Mouse (Mus musculus) lung, postnatal 36 days (tissue): ENCODE measurements at regions not wholly inside any gene's neighbourhood (a gene's known extent, or its start where the extent isn't known, plus 50 kb on each side); places are given as distances from the start of the nearest gene placed in this dataset.

Experiments used
- DNase-seq: peaks from one replicate; pipeline ENCODE4 v3.0.0; 2022; ENCODE audit warnings: mixed read lengths

DNA sequence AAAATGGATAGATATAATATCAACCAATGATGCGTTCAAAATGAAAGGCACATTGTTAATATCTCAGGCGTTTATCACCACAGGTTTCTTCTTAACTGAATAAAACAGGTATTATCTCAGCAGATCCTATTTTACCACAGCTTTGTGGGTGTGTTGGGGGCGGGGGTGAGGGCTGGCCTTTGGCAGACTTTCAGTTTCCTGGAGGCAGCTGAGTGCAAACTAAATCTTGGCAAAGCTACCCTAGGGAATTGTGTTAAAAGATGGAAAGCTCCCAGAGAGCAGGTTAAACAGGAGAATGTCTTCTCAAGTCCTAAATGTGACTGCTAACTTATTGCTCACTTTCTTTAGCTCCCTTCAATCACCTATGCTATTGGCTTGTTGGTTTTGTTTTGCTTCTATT is 223.8 kb downstream of the Kdm4c start:
- no peak for DNase-seq

DNA sequence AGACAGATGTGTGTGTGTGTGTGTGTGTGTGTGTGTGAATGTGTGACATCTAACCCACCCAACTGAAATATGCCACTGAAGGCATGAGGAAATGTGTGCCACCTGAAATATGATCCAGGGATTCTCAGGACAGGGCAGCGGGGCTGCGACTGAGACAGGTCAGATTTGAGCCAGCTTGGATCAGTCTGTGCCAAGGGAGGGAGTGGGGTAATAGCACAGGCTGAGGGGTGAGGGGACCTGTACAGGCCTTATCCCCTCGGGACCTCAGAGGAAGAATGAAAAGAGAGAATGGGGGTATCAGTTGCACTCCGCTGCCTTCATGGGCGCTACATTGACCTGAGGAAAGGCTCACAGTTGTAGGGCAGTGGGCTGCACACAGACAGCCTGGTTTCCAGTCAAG is 270.2 kb downstream of the Kdm4c start:
- no peak for DNase-seq

DNA sequence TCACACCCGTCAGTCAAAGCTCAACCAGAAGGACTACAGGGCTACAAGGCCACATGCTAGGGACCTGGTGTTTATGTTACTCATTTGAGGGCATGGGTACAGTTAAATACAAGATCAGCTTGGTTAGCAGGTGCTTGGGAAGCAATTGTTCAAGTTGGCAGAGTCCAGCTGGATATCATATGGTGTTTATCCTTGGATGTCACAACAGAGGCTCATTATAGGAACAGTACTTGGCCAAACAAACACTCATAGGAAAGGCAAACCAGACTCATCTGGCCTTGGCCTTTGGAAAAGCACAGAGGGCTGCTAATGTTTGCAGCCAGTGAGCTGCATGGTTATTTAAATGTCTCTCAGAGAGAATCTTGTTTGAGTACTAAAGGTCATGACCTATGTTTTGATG is 311.6 kb downstream of the Kdm4c start:
- no peak for DNase-seq

DNA sequence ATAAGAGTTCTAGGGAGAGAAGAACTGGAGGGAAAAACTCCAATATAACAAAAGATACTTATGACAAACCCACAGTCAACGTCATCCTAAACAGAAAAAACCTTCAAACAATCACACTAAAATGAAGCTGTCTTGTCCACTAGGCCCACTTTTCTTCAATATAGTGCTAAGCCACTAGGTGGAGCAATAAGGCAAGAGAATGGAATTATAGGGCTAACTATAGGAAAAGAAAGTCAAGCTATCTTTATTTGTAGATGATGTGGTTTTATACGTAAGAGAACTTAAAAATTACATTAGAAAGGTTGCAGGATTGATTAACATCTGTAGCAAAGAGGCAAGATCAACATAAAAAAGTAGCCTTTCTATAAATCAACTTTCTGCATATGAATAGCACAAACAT is 321.3 kb downstream of the Kdm4c start:
- peak; percentile 5 for DNase-seq

DNA sequence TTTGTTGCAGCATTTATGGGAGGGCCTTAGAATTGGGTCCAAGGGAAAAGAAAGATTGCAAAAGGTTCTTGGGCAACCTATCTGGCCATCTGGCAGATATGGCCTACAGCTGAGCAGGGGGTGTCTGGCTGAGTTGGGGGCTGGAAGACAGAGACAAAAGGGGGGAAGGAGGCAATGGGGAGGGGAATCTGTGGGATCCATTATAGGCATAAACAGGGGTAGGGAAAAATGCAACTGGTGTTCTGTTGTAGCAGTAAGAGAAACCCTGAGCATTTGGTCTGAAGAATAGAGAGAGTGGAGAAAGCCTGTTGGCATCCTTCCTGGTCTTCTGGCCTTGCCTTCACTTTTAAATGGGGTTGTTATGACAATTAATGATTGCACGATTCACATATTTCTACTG is 344.1 kb downstream of the Kdm4c start:
- DNase-seq, result no peak

DNA sequence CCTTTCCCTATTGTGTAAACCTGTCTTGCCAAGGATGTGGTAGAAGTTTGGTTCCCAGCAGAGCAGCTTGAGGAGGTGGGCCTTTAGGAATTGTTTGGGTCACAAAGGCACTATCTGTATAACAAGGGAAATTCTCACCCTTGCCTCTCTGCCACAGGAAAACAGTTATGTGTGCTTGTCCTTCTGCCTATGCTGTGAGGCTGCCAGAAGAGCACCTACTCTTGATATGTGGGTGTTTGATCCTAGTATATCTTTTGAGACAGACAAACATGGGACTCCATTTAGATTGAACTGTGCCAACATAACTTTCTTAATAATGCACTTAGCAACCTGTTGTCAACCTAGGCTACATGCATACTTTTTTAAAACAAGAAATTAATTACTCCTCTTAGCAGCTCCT is 344.8 kb downstream of the Kdm4c start:
- DNase-seq, result no peak

DNA sequence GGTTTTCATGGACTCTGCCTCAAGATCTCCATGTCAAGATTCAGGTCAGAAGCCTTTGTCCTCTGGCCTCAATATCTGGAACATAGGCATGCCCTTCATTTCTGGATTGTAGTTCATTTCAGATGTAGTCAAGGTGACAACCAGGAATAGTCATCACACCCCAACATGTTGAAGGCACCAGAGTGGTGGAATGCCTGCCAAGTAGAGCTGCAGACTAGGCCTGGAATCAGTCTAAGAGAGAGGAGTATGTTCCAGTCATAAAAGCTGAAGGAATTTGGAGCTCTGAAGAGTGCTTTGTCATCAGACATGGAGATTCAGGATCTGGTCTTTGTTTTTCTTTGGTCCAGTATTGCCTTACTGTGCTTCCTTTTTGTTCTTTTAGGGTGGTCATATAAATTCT is 346.5 kb downstream of the Kdm4c start:
- DNase-seq, result no peak

DNA sequence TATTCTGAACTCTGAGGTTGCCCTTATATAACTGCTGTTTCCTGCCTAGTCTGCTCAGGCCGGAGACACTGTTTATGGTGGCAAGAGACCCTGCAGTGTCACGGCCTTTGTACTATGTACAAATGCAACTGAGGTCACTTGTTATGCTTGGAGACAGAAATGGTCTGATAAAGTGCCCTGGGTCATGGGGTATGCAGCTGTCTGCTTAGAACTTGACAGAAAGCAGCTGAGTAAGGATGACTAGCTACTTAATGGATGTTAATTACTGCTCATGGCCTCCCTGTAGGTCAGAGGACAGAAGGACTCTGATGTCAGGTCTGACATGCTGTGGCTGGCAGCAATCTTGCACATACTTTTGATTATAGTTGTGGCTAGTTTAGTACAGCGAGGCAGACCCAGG is 370.7 kb downstream of the Kdm4c start:
- no peak for DNase-seq
